Mouse (Mus musculus) lung, adult 18-20 months (tissue): Measurements from ENCODE around the gene Ncam1.

Experiments
- DNase-seq, 2 experiments: peaks; one replicate each; pipeline ENCODE4 v3.0.0; 2022; ENCODE audit warnings: mixed read lengths in 2 of 2

Gene Ncam1

DNA sequence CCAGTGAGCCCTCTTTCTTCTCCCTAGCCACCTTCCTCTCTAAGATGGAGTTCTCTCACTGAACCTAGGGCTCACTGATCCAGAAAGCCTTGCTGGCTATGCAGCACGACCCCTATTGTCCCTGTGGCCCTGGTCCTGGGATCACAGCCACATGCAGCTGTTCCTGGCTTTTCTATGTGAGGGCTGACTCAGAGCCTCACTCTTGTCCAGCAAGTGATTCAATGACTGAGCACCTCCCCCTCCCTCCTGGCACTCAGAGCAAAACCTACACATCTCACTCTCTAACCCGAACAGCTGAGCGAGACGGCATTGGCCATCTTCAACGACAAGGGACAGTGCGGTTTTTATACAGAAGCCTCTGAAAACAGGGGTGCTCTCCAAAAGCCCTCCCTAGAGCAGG, 260.9 kb downstream of the Ncam1 start:
- no peak for DNase-seq

DNA sequence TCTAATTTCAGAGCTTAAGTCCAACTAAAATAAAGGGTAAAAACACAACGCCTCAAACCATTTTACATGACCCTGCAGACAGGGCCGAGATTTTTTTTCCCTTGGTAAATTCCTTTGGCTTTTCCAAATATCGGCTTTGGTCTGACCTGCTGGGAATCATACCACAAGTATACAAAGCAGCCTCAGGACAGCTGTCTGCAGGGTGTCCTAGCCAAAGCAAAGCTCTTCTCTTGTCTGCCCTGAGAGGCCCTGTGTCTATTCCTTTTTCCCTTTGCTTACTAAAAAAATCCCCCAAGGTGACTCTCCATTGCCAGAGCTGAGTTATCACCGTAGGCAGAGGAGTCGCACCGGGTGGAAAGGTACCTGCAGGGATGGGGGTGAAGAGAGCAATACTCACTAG, 262.1 kb downstream of the Ncam1 start:
- DNase-seq, result no peak

DNA sequence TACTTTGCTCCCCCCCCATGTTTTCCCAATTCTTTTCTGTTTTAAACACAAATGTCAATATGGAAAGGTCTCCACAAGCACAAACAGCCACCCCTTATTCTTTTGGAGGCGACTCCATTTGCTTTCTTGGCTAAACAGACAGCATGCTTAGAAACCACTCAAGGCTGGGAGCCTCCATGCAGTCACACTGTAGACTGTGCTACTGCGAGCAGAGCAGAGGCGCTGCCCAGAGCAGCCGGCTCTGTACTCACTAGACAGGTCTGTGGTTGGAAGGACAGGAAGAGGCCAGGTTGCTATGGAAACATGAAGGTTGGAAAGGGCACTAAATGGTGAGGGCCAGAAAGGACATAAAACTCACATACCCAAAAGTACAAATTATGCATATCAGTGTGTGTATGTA, 263.8 kb downstream of the Ncam1 start:
- DNase-seq, result no peak

DNA sequence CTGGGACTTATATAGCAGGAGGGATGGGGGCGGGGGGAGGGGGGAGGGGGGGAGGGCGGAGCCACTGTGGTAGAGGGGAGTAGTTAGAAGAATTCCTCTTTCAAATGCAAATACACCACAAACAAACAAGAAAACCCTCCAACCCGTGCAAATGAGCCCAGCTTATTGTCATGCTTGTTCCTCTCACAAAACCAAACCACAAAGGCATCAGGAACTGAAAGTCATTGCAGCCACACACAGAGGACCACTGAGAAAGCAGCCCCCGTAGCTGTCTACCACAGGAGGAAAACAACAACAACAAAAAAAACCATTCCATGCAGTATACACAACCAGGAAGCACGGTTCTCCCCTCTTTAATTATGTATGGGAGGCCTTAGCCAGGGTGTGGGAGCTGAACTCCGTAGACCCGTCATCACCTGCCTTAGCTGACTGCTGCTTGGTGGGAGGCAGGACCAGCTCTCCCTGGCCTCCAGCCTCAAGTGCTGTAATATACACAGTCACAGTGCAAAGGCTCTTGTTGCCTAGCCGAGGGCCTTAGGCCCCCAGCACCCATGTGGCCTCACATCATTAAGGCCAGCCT, 264.7 kb downstream of the Ncam1 start:
- DNase-seq, result no peak

DNA sequence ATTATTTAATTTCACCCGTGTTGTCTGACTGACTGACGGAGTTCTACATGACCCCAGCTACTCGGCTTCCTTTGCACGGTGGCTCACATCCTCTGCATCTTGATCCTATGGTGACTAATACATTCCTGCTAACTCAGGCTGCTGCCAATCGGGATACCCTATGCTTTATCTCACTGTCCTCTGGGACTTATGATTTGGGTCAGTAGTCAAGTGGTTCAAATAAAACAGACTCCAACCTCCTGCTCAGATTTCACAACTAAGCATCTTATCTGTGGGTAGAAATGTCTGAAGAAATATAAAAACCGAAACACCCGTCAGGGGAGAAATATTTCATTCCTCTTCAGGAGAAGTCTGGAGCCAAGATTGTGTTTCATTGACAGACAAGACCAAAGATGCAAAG, 265.3 kb downstream of the Ncam1 start:
- no peak for DNase-seq

DNA sequence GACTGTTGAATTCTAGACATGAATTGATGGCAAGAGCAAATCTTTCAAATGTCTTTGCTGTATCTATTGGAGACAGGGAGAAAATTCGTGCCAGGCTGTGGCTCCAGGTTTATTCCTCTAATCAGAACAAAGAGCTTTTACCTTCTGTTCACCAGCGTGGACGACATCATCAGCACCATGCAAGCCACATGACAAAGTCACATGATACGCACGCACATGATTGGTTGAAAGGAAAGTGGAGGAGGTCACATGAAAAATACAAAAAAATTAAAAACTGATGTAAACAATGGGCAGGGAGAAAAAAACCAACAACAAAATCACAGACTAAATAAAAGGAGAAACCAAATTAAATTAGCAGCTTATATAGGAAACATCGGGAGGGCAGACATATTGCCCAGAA, 266.9 kb downstream of the Ncam1 start:
- no peak for DNase-seq

DNA sequence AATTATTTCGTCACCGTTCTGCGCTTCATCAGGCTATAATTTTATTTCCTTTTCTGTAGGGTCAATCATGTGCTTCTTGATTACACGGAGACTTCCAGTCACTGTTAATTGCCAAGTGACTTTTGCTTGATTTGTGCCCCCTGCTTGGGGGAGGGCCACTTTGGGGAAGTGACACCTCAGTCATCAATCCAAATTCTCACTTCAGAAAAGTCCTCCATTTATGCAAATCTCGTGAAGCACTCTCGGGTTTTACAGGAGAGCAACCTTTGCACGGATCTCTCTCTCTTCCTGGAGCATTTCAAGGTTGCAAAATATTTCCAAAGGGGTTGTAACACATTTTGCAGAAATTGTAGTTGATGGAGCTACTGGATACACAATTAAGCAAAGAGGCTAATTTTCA, 267.5 kb downstream of the Ncam1 start:
- DNase-seq, result no peak

DNA sequence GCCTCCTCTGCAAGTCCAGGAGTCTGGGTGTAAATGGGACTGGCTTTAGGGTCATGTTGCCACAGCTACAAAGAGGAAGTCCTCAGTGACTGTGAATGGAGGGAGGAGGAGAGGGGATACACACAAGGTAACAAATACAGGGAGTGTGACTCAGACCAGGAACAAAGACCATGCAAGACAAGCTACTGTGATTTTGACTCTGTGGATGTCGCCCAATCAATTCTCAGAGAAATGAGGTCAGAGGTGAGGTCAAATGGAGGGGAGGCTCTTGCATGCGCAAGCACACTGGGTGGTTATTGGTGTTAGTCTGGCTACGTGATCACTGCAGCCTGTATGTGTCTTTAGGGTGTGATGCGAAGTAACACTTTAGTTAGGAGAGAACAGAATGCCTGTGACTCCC, 268.0 kb downstream of the Ncam1 start:
- no peak for DNase-seq

DNA sequence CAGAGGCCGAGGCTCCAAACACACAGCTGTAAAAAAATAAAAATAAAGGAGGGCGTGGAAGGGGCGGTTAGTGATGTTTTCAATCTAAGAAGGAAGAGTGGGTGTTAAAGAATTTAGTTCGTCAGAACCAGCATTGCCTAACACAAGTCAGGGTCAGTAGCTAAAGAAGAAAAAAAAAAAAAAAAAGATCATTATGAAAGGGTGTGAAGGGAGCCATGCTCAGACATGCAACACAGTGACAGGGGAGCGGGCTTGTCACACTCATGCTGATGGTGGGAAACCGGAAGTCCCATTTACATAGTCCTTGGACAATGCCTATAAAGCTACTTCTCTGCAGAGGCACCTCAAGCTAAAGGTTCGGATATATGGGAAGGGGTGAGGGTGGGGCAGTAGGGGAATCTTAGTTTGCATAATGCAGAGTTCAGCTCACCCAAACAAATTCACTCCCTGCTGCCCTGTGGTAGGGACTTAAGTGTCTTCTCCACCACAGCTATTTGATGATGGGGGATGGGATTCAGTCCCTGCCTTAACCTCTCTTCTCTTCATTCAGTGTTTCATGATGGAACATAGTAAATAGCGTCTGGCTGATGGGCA, 269.3 kb downstream of the Ncam1 start:
- no peak for DNase-seq

DNA sequence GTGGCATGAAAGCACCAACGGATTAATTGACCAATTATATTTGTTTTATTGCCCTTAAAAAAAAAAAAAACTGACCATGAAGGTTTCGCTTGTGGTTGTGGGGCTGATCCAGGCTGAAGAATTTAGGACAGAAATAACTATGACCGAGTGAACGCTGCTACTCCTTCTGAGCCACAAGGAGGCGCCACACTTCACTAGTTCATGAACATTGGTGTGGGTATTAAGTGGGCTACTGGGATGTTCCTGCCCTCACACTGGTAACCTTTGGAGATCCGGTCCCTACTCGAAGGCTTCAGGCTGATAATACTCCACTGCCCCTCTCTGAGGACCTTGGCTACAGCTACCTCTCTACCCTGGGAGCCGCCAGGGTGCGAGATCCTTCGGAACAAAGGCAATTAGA, 269.8 kb downstream of the Ncam1 start:
- DNase-seq, result no peak

DNA sequence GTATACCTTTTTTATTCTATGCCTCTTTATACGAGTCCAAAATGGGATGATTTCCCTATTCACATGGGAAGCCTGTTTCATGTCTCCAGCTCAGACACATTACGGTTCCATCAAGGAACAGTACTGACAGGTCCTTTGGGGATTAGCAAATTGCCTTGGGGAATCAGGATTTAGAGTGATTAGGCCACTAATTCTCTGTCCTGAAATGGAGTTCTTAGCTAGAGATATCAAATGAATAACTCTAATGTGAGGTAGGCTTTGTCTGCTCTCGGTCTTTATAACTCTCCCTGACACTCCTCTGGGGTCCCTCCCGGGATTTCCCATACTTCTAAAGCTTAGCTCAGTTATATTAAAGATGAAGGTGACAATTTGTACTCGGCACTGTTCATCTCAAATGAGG, 270.7 kb downstream of the Ncam1 start:
- no peak for DNase-seq

DNA sequence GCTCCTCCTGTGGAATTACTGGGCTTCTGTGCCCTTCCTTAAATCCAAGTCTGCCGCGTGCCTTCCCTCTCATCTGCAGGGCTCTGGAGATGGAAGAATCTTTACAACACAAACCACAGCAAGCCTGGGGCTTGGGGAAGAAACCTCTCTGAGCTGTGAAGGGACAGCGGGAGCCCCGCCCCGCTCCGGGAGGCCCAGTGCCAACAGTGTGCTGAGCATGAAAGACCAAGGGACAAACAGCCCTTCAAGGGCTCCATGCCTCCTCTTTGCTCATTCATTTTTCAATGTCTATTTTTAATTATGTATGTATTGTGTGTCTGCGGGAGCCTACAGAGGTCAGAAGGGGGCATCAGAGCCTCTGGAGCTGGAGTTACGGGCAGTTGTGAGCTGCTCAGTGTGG, 271.4 kb downstream of the Ncam1 start:
- no peak for DNase-seq

DNA sequence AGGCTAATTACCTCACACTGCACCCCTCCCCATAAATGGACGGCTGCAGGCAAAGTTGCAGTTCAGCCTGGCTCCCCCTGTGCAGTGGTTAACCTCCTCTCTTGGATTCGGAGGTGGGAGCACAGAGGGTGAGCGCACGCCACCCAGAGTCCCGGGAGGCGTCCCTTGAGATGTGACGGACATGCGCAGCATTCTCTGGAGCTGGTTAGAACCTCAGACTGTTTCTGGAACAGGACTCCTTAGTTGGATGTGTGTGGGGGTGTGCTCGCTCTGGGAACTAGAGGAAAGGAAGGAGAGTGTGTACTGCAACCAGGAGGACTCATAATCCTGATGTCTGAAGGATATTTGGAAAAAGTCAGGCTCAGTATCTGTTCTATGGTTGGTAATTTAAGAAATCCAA, 274.0 kb downstream of the Ncam1 start:
- DNase-seq, result no peak

DNA sequence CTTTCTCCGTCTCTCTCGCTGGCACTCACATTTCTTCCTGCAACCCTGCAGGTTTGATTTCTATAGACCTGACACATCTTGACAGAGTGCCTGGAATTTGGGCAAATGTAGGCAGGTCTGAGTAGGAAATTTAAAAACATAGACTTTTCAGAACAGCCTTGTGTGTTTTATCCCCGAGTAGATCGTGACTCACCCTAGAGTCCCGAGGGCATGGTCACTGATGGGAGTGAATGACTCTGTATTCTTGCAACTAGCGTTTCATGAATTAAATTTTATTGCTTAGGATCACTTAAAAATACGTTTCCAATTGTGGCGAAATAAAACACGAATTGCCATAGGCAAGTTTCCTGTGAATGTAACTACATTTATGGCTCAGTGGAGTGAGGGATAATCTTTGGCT, 274.8 kb downstream of the Ncam1 start:
- DNase-seq, result no peak

DNA sequence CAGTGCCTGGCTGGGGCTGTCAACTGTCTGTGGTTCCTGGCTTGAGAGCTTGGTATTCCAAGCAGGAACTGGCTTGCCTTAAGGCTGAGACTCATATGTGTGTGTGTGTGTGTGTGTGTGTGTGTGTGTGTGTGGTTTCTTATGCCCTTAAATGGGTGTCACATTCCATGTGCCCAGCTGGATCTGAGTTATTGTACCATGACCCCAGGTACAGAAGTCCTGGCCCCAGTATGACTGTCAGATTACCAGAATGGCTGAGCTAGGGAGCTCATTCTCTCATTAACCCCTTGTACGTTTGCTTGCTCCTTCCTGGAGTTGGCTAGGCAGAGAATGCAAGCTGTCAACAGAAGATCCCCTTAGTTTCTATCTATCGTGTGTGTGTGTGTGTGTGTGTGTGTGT, 284.4 kb downstream of the Ncam1 start:
- DNase-seq, result no peak

DNA sequence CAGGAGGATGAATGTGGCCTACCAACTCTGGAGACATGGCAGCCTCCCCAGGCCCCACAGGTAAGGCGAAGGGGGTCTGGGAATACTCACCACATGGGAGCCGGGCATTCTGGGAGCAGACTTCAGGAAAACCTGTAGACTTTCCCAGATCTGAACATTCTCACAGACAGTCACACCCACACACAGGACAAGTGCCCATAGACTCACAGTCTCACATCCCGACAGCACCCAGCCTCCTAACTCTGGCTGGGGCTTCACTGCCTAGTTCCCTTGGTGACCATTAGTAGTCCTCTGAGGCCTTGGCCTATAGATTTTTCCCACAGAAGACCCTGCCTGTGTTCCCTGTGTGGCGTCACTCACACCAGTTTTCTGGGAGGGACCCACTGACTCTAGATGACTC, 288.1 kb downstream of the Ncam1 start:
- DNase-seq, result no peak

DNA sequence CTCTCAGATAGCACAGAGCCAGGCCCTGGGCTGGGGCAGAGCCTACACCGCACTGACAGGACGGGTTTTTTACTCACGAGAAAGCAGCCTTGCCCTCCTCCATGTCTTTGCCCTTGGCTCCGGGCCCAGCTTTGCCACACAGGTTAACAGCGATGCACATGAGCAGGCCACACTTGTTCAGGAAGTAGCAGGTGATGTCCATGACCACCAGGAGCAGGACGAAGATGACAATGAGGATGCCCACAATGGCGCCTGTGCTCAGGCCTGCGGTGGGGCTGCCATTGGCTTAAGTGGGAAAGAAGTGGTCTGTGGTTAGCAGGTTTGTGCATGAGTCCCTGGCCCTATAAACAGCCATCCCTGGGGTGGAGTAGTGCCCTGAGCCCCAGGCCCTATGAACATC, 289.1 kb downstream of the Ncam1 start:
- no peak for DNase-seq

DNA sequence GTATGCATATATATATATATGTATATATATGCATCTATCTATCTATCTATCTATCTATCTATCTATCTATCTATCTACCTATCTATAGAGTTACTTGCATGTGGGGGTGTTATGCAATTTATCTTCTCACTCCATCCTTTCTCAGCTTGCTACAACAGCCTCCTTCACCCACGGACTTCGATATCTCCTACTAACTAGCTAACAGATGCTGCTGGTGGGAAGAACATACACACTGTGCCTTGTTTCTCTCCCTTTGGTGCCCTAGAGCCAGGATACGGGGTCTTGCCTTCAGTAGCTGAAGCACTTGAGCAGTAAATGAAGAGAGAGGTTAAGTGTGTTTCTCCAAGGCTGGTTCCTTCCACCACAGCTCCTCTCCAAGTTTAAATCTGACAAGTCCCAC, 289.6 kb downstream of the Ncam1 start:
- DNase-seq, result no peak

DNA sequence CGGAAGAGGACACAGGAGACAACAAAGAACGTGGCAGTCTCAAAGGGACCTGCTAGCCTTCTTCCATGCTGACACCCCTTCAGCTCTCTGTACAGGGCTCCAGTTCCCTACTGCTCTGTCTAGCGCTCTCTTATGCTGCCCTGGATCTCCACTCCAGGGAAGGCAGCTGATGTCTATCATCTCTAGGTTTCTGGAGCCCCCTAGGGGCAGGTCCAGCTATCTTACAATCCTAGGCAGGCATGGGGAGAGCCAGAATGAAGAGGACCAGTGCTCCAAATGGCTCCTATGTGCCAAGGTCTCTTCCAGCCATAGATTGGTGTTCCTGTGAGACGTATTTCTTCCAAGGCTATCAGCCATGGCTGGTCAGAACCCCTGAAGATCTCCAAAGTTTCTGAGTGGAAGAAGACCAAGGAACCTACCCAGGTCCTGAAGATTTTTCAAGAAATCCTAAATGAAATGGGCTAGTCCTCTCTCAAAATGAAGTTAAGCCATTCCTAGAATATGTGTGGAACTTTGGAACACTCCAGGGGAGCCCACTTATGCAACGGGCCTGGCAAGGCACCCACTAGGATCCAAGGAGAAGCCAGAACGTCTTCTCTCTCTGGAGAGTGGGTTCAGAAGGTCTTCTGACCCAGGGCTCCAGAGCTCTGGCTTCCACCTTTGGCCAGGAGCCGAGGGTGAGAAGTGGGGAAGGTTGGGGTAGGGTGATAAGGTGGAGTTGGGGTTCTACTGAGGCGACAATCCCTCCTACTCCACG, 290.7 kb downstream of the Ncam1 start:
- DNase-seq, result no peak

DNA sequence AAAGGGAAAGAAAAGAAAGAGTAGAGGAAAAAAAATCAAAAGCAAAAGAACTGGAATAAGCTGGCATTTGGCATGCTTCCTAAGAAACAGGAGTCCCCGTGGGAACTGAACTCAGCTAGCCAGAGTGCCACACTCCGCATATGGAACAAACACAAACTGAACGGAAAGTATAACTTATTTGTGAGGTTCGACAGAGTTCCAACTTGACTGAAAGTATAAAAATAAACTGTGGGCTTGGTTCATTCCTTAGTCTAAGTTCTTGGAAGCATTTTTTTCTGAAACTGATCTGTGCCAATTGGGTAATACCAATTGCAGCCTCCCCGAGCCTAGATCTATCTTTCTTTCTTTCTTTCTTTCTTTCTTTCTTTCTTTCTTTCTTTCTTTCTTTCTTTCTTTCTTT, 294.1 kb downstream of the Ncam1 start:
- no peak for DNase-seq

DNA sequence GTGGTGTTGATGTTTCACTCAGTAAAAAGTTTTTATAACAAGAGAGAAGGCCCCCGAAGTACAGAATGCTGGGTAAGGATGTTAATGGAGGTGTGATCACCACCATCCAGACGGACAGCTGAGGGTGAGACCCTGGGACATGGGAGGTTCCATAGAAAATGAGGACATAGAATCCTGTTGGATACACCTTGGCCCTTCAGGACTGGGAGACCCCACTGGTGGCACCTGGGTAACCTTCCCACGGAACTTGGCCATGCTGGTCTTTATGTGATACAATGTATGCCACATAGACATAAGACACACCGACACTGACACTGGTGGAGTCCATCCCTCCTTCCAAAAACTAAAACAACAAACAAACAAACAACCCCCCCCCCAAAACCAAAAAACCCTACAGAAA, 296.5 kb downstream of the Ncam1 start:
- no peak for DNase-seq

DNA sequence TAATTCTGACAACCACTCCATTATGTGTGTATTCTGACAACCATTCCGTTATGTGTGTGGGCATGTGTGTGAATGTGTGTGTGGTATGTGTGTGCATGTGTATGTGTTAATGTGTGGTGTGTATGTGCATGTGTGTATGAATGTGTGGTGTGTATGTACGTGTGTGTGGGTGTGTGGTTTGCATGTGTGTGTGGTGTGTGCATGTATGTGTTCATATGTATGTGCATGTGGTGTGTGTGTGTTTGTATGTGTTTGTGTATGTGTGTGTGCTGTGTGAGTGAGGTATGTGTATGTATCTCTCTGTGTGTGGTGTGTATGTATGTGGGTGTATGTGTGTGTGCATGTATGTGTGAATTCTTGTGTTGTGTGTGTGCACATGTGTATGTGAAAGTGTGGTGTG, 298.8 kb downstream of the Ncam1 start:
- no peak for DNase-seq

DNA sequence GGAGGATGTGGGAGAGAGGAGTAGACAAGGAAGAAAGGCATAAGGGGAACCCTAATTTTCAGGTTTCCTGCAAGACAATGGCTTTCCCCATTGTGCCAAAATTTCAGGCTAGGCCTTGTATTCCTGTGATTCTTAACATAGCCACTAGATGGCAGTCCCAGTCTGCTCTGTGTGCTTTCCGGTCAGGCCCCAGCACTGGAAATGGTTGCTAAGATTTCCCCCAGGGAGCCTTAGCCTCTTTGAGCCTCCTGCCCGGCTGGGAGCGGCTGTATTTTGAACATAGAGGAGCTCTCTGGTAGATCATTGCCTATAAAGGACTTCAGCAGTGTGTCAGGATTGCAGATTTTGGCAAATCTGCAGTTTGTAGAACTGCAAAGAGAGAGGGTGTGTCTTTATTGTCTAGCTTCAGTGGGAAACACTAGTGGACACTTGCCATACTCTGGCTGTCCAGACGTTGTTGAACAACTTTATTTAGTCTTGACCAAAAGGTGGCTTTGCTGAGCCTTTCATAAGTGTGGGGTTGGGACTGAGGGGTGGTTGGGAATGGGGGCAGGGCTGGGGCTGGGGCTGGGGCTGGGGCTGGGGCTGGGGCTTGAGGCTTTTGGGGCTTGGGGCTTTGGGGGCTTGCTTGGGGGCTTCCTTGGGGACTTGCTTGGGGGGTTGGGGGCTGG, 304.6 kb downstream of the Ncam1 start:
- DNase-seq, result peak; percentile 14 to 43

DNA sequence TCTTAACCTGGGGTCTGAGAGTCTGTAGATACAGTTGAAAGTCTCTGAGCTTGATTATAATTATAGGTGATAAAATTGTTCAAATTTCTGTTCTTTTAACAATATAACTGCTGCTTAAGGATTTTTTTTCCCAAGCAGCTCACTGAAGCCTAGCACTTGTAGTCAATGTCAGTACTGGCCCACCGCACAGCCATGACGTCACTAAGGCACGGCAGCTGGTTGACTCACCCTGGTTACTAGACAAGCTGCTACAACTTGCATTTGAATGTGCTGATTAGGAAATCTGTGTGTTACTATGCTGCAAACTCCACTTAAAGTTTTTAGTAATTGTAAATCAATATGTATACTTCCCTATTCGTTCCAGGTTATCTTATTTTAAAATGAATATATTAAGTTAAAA, 308.1 kb downstream of the Ncam1 start:
- DNase-seq, result no peak
